Comparison of ENCODE assay signal across 10 mouse cellular contexts in genomic region chr12:78228139-78228538, GRCm38 (mm10). TPM values are rescaled to one million over a fixed set of nuclear protein-coding genes. Genes with fewer than 3 reads are reported as not detected.
A peak's percentile ranks its signal among the peaks of the same experiment; 100 is the strongest.
DNase-seq lines count a peak whose midpoint lies in the region; ATAC-seq lines count a peak whose summit lies in the region.
"Had no signal": no experiment of that assay in that cellular context is flagged by ENCODE, and none has a peak within 500 bp of the region (broad histone marks: within the 10 kb centered on the region; RNA-seq: fewer than 3 reads in every experiment).

No protein-coding gene starts in this region.

- no peaks in the 10 kb centered on the region for H3K9me3 ChIP-seq in heart, embryonic 12.5 days (replicated peaks)
- H3K9me3 ChIP-seq in hindbrain, embryonic 13.5 days = no peaks in the 10 kb centered on the region
- no peaks in the 10 kb centered on the region for H3K9me3 ChIP-seq in midbrain, embryonic 12.5 days

- no peak overlapping the region for H3K9ac ChIP-seq in heart, embryonic 12.5 days
- H3K9ac ChIP-seq in hindbrain, embryonic 13.5 days = peak overlapping the region; percentile 96
- peak overlapping the region; percentile 81; the same call in 1 of the 2 replicates for H3K9ac ChIP-seq in midbrain, embryonic 12.5 days (replicated peaks)

- no peaks in the 10 kb centered on the region; the same call in 1 of the 2 replicates for H3K4me1 ChIP-seq in heart, embryonic 12.5 days (replicated peaks)
- H3K4me1 ChIP-seq in hindbrain, embryonic 13.5 days (replicated peaks) = peaks cover 9% of the 10 kb centered on the region
- peaks cover 4% of the 10 kb centered on the region for H3K4me1 ChIP-seq in midbrain, embryonic 12.5 days

- 51% methylated on average over 4 of the region's 4 CpGs for WGBS in heart, embryonic 12.5 days
- 39% methylated on average over 4 of the region's 4 CpGs for WGBS in hindbrain, embryonic 13.5 days
- 42% methylated on average over 4 of the region's 4 CpGs for WGBS in midbrain, embryonic 12.5 days

- no peak for DNase-seq in heart, postnatal 36 days
- DNase-seq in Muller cell, postnatal 12 days (ENCODE audit: inconsistent ontology term) = peak; percentile 11
- no peak for DNase-seq in spleen, adult 18-20 months
- no peak for DNase-seq in urinary bladder, postnatal 4 days (ENCODE audit: low spot score in 2 of 2)

- no peaks in the 10 kb centered on the region for H3K36me3 ChIP-seq in heart, embryonic 12.5 days
- H3K36me3 ChIP-seq in hindbrain, embryonic 13.5 days = no peaks in the 10 kb centered on the region
- no peaks in the 10 kb centered on the region for H3K36me3 ChIP-seq in midbrain, embryonic 12.5 days

- H3K4me3 ChIP-seq in heart, embryonic 12.5 days = no peak overlapping the region
- peak overlapping the region; percentile 95 for H3K4me3 ChIP-seq in hindbrain, embryonic 13.5 days
- peak overlapping the region; percentile 78 for H3K4me3 ChIP-seq in midbrain, embryonic 12.5 days

- intact Hi-C loops in heart, postnatal 36 days (cut with DNase I) = loop anchor here (5.0 kb wide), 3 partner anchors 519 to 991 kb away; partner anchors contain the start of genes Atp6v1d, Eif2s1, Fut8 and Mpp5

- no peak overlapping the region for H3K27ac ChIP-seq in heart, embryonic 12.5 days (ENCODE audit: poor library complexity, severe bottlenecking)
- no peak overlapping the region for H3K27ac ChIP-seq in hindbrain, embryonic 13.5 days
- H3K27ac ChIP-seq in midbrain, embryonic 12.5 days (replicated peaks) = no peak overlapping the region

- no peak for ATAC-seq in heart, embryonic 12.5 days (ENCODE audit: insufficient number of reproducible peaks, low FRiP score)
- ATAC-seq in hindbrain, embryonic 13.5 days (ENCODE audit: low FRiP score) = no peak
- no peak for ATAC-seq in midbrain, embryonic 12.5 days (ENCODE audit: low FRiP score, low read depth)
- ATAC-seq in megakaryocyte, adult 5-6 weeks (ENCODE audit: poor library complexity, severe bottlenecking) = no peak

- peak overlapping the region; percentile 34; the same call in 1 of the 2 replicates for H3K4me2 ChIP-seq in heart, embryonic 12.5 days
- peak overlapping the region; percentile 73 for H3K4me2 ChIP-seq in hindbrain, embryonic 13.5 days
- H3K4me2 ChIP-seq in midbrain, embryonic 12.5 days (replicated peaks) = peak overlapping the region; percentile 70

- no peaks in the 10 kb centered on the region for H3K27me3 ChIP-seq in heart, embryonic 12.5 days (replicated peaks)
- H3K27me3 ChIP-seq in hindbrain, embryonic 13.5 days = no peaks in the 10 kb centered on the region
- H3K27me3 ChIP-seq in midbrain, embryonic 12.5 days = no peaks in the 10 kb centered on the region

RNA-seq across cellular contexts. Expression of gene Gphn, which starts 2.0 kb away (rescaled TPM):
- polyA plus RNA-seq in heart, embryonic 12.5 days (2016; fragmentation: Nextera tagmentation; extraction: Ambion mirVana) = 12.7 and 12.9 TPM in 2 replicates
- 10 to 100 TPM; 23.8 to 24.0 TPM for total RNA-seq in heart, postnatal 36 days (2021)
- 34.9 and 37.4 TPM in 2 replicates for polyA plus RNA-seq in hindbrain, embryonic 13.5 days (2015; fragmentation: Nextera tagmentation; extraction: Ambion mirVana)
- 20.9 and 23.5 TPM in 2 replicates for polyA plus RNA-seq in midbrain, embryonic 12.5 days (2016; fragmentation: Nextera tagmentation; extraction: Ambion mirVana)
- 8.2 and 9.3 TPM in 2 replicates for total RNA-seq in megakaryocyte, adult 5-6 weeks (2015)
- total RNA-seq in megakaryocyte, adult 5-6 weeks (2017) = 7.4 and 10.0 TPM in 2 replicates

RNA-seq across cellular contexts. Expression of gene Gm6657, which starts 34.1 kb away (rescaled TPM):
- polyA plus RNA-seq in heart, embryonic 12.5 days (2016; fragmentation: Nextera tagmentation; extraction: Ambion mirVana) = not detected in 2 replicates
- not detected for total RNA-seq in heart, postnatal 36 days (2021)
- not detected in 2 replicates for polyA plus RNA-seq in hindbrain, embryonic 13.5 days (2015; fragmentation: Nextera tagmentation; extraction: Ambion mirVana)
- polyA plus RNA-seq in midbrain, embryonic 12.5 days (2016; fragmentation: Nextera tagmentation; extraction: Ambion mirVana) = not detected in 2 replicates
- total RNA-seq in megakaryocyte, adult 5-6 weeks (2015) = not detected in 2 replicates
- not detected in 2 replicates for total RNA-seq in megakaryocyte, adult 5-6 weeks (2017)
- total RNA-seq: gastrocnemius, postnatal 4 days had no signal
- polyA plus RNA-seq: brain, embryonic 14.5 days had no signal
